Mouse (Mus musculus): Measurements from ENCODE around the gene Gm33543.

GRCm38 (mm10) chr10:95850504-95850903 lies 7.8 kb upstream of the Gm33543 start:
- TF ChIP-seq CTCF (conservative IDR thresholded peaks at IDR 0.05 in 1 of 2, IDR thresholded peaks at IDR 0.05 in 1 of 2; ENCODE audit: low read depth in 2 of 2, low read length in 2 of 2) (no peak), E2F4 (IDR thresholded peaks at IDR 0.05; ENCODE audit: insufficient replicate concordance, low read depth, low read length) (no peak)

Data from CH12.LX (cell line).